Mouse (Mus musculus): ENCODE measurements around the gene Ing2. TPM values are rescaled to one million over a fixed set of nuclear protein-coding genes. Genes with fewer than 3 reads are reported as not detected.

Ing2 gene
- polyA plus RNA-seq, 1 experiment from 2014 or later: 19.8 TPM

- H3K9ac ChIP-seq (ENCODE audit: low read depth, low read length): no peak overlapping the region
- WGBS: 78% methylated on average over 13 of the region's 13 CpGs
- peak; percentile 49; the same call in 1 of the 2 replicates for ATAC-seq (replicated peaks; ENCODE audit: low FRiP score, low read depth)
- H3K4me3 ChIP-seq (replicated peaks; ENCODE audit: low read depth, low read length): no peak overlapping the region
- no peaks in the 10 kb centered on the region for H3K9me3 ChIP-seq (replicated peaks; ENCODE audit: low read length)
- no peaks in the 10 kb centered on the region for H3K36me3 ChIP-seq (ENCODE audit: insufficient read depth, low read length)
- H3K27ac ChIP-seq: peak overlapping the region; percentile 60
- no peak for TF ChIP-seq CTCF (IDR thresholded peaks at IDR 0.05; ENCODE audit: low read depth)
- no peak overlapping the region for H3K4me2 ChIP-seq (ENCODE audit: low read length)
- no peaks in the 10 kb centered on the region for H3K27me3 ChIP-seq (ENCODE audit: insufficient read depth, low read length)
- peak; percentile 29 for DNase-seq (ENCODE audit: low spot score)
- H3K4me1 ChIP-seq (replicated peaks; ENCODE audit: insufficient read depth, low read length): 0 out of 2 replicates have a peak, but pooled peaks cover 4% of the 10 kb centered on the region
Measured at GRCm38 (mm10) chr8:47651913-47652736, 23.2 kb downstream of the Ing2 start.

GRCm38 (mm10) chr8:47650853-47651252 is 24.5 kb downstream of the Ing2 start:
- no peak for TF ChIP-seq CTCF (IDR thresholded peaks at IDR 0.05; ENCODE audit: low read depth)
- 0 out of 2 replicates have a peak, but pooled peaks cover 4% of the 10 kb centered on the region for H3K4me1 ChIP-seq (replicated peaks; ENCODE audit: insufficient read depth, low read length)
- no peak for DNase-seq (ENCODE audit: low spot score)
- H3K4me2 ChIP-seq (ENCODE audit: low read length): no peak overlapping the region
- 59% methylated on average over 4 of the region's 4 CpGs for WGBS
- no peaks in the 10 kb centered on the region for H3K27me3 ChIP-seq (ENCODE audit: insufficient read depth, low read length)
- ATAC-seq (replicated peaks; ENCODE audit: low FRiP score, low read depth): no peak
- no peak overlapping the region for H3K9ac ChIP-seq (ENCODE audit: low read depth, low read length)
- H3K36me3 ChIP-seq (ENCODE audit: insufficient read depth, low read length): no peaks in the 10 kb centered on the region
- H3K27ac ChIP-seq: no peak overlapping the region
- no peaks in the 10 kb centered on the region for H3K9me3 ChIP-seq (replicated peaks; ENCODE audit: low read length)
- no peak overlapping the region for H3K4me3 ChIP-seq (replicated peaks; ENCODE audit: low read depth, low read length)

DNA sequence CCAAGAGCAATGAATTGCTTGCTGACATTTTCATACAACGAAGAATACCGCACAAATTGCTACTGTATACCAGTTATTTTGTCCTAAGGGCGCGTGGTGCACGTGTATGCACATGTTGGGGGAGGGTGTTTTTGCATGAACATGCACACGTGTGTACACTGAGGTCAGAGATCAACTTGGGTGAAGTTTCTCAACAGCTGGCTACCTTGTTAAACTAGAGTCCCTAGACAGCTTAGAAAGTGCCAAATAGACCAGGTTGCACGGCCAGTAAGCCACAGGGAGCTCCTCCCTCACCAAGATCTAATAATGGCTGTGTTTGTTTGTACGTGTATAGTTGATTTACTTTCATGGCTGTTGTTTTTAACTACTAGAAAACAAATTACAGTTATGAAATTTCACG is 25.8 kb downstream of the Ing2 start:
- 86% methylated on average over 9 of the region's 9 CpGs for WGBS
- H3K4me1 ChIP-seq (replicated peaks; ENCODE audit: insufficient read depth, low read length): 0 out of 2 replicates have a peak, but pooled peaks cover 4% of the 10 kb centered on the region
- H3K36me3 ChIP-seq (ENCODE audit: insufficient read depth, low read length): no peaks in the 10 kb centered on the region
- H3K27ac ChIP-seq: no peak overlapping the region
- no peak overlapping the region for H3K4me2 ChIP-seq (ENCODE audit: low read length)
- H3K9ac ChIP-seq (ENCODE audit: low read depth, low read length): no peak overlapping the region
- DNase-seq (ENCODE audit: low spot score) (no peak), ATAC-seq (replicated peaks; ENCODE audit: low FRiP score, low read depth) (no peak)
- TF ChIP-seq CTCF (IDR thresholded peaks at IDR 0.05; ENCODE audit: low read depth): no peak
- H3K4me3 ChIP-seq (replicated peaks; ENCODE audit: low read depth, low read length): no peak overlapping the region
- no peaks in the 10 kb centered on the region for H3K9me3 ChIP-seq (replicated peaks; ENCODE audit: low read length)
- no peaks in the 10 kb centered on the region for H3K27me3 ChIP-seq (ENCODE audit: insufficient read depth, low read length)

- no peak for TF ChIP-seq CTCF (IDR thresholded peaks at IDR 0.05; ENCODE audit: low read depth)
- no peak overlapping the region for H3K27ac ChIP-seq
- no peak overlapping the region for H3K4me3 ChIP-seq (replicated peaks; ENCODE audit: low read depth, low read length)
- H3K27me3 ChIP-seq (ENCODE audit: insufficient read depth, low read length): no peaks in the 10 kb centered on the region
- no peaks in the 10 kb centered on the region for H3K36me3 ChIP-seq (ENCODE audit: insufficient read depth, low read length)
- DNase-seq (ENCODE audit: low spot score): no peak
- ATAC-seq (replicated peaks; ENCODE audit: low FRiP score, low read depth): no peak
- no peak overlapping the region for H3K4me2 ChIP-seq (ENCODE audit: low read length)
- no peak overlapping the region for H3K9ac ChIP-seq (ENCODE audit: low read depth, low read length)
- 77% methylated on average over 9 of the region's 9 CpGs for WGBS
- no peaks in the 10 kb centered on the region for H3K9me3 ChIP-seq (replicated peaks; ENCODE audit: low read length)
- no peaks in the 10 kb centered on the region for H3K4me1 ChIP-seq (replicated peaks; ENCODE audit: insufficient read depth, low read length)
Measured at GRCm38 (mm10) chr8:47642514-47643064, 32.8 kb downstream of the Ing2 start.

GRCm38 (mm10) chr8:47637152-47637551 is 38.2 kb downstream of the Ing2 start:
- Histone ChIP-seq H3K36me3 (ENCODE audit: insufficient read depth, low read length) (no peaks in the 10 kb centered on the region), H3K4me1 (replicated peaks; ENCODE audit: insufficient read depth, low read length) (no peaks in the 10 kb centered on the region), H3K27me3 (ENCODE audit: insufficient read depth, low read length) (no peaks in the 10 kb centered on the region), H3K4me3 (replicated peaks; ENCODE audit: low read depth, low read length) (no peak overlapping the region), H3K9me3 (replicated peaks; ENCODE audit: low read length) (no peaks in the 10 kb centered on the region), H3K27ac (no peak overlapping the region), H3K4me2 (ENCODE audit: low read length) (no peak overlapping the region), H3K9ac (ENCODE audit: low read depth, low read length) (no peak overlapping the region)
- DNase-seq (ENCODE audit: low spot score) (no peak), ATAC-seq (replicated peaks; ENCODE audit: low FRiP score, low read depth) (no peak)
- 57% methylated on average over 4 of the region's 4 CpGs for WGBS
- TF ChIP-seq CTCF (IDR thresholded peaks at IDR 0.05; ENCODE audit: low read depth): no peak

GRCm38 (mm10) chr8:47636032-47636431 is 39.3 kb downstream of the Ing2 start:
- Histone ChIP-seq H3K9ac (ENCODE audit: low read depth, low read length) (no peak overlapping the region), H3K4me2 (ENCODE audit: low read length) (no peak overlapping the region), H3K27me3 (ENCODE audit: insufficient read depth, low read length) (no peaks in the 10 kb centered on the region), H3K36me3 (ENCODE audit: insufficient read depth, low read length) (no peaks in the 10 kb centered on the region), H3K9me3 (replicated peaks; ENCODE audit: low read length) (no peaks in the 10 kb centered on the region), H3K4me1 (replicated peaks; ENCODE audit: insufficient read depth, low read length) (no peaks in the 10 kb centered on the region), H3K27ac (no peak overlapping the region), H3K4me3 (replicated peaks; ENCODE audit: low read depth, low read length) (no peak overlapping the region)
- TF ChIP-seq CTCF (IDR thresholded peaks at IDR 0.05; ENCODE audit: low read depth): no peak
- WGBS: 66% methylated on average over 3 of the region's 3 CpGs
- no peak for ATAC-seq (replicated peaks; ENCODE audit: low FRiP score, low read depth)
- no peak for DNase-seq (ENCODE audit: low spot score)
